Mouse (Mus musculus) embryonic facial prominence, embryonic 10.5 days (tissue): ENCODE measurements around the gene Gamt. TPM values are rescaled to one million over a fixed set of nuclear protein-coding genes. Genes with fewer than 3 reads are reported as not detected.
"Not testable (repeated sequence)": the region's sequence is repeated elsewhere in the genome, so short reads cannot be mapped to it uniquely, and the experiment has no call there.

ENCODE experiments used
- DNase-seq: peaks from one replicate; pipeline ENCODE4 v3.0.0-alpha.2; 2017; ENCODE audit warnings: low spot score
- H3K27ac ChIP-seq: fragments of 300-500 bp; sonication (generic); replicated peaks from 2 replicates; pipeline ENCODE4 v1.5.1; 2016; ENCODE audit warnings: mild to moderate bottlenecking
- H3K27me3 ChIP-seq: fragments of 300-500 bp; sonication (generic); replicated peaks from 2 replicates; pipeline ENCODE4 v1.6.1; 2016; ENCODE audit warnings: low read depth, mild to moderate bottlenecking; ENCODE audit not compliant: poor library complexity, severe bottlenecking
- H3K36me3 ChIP-seq: fragments of 300-500 bp; sonication (generic); replicated peaks from 2 replicates; pipeline ENCODE4 v1.6.1; 2016; ENCODE audit warnings: mild to moderate bottlenecking, moderate library complexity
- H3K4me1 ChIP-seq: fragments of 300-500 bp; sonication (generic); 2 replicates; pipeline ENCODE4 v1.6.1; 2016
- H3K4me3 ChIP-seq: fragments of 300-500 bp; sonication (generic); 2 replicates; pipeline ENCODE4 v1.5.1; 2016; ENCODE audit warnings: mild to moderate bottlenecking, moderate library complexity
- H3K9me3 ChIP-seq: fragments of 300-500 bp; sonication (generic); 2 replicates; pipeline ENCODE4 v1.6.1; 2016; ENCODE audit warnings: mild to moderate bottlenecking
- WGBS: fragments of 180-500 bp; shearing (Covaris S2); methylation state at CpG from one replicate; pipeline ENCODE4 v1.1.7; 2016; 5-methylcytosine and 5-hydroxymethylcytosine counted together
- polyA plus RNA-seq: library from polyadenylated mRNA; unstranded; fragments of >200 nt; fragmentation: Nextera tagmentation; extraction: Ambion mirVana; gene quantifications from 2 replicates; pipeline ENCODE4 v1.2.1, GENCODE M21; 2016

Gamt gene
- polyA plus RNA-seq, 1 experiment from 2014 or later: 25.0 TPM

DNA sequence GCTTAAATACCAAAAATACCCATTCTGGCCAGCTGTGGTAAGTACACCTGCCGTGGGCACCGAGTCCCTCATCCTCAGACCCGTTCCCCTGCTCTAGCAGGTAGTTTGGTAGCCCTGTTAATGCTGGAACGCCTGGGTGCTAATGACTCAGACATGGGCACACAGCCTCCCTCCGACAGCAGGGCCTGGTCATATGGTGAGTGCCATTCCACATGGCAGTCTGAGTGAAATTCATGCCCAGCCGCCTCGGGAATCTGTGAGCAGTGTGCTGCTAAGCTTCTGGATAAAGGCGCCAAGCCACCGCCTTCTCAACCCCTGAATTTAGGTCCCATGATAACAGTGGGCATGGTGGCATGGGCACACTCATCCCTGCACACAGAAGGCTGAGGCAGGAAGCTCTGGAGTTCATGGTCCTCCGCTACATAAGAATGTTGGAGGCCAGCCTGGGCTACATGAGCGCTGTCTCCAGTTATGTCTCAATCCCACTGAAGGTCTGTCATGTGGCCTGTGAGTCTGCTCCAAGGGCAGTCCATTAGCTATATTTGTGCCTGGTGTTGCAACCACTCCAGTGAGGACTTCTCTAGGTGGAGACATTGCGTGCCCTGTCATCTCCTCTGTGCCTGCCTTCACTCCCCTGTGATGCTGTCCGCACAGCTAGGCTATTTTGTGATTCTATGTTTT, 24.5 kb downstream of the Gamt start:
- no peak overlapping the region for H3K27ac ChIP-seq
- no peak overlapping the region for H3K4me3 ChIP-seq
- H3K4me1 ChIP-seq: peaks cover 21% of the 10 kb centered on the region
- 95% methylated on average over 13 of the region's 13 CpGs for WGBS
- no peak for DNase-seq
- peaks cover 100% of the 10 kb centered on the region for H3K36me3 ChIP-seq
- no peaks in the 10 kb centered on the region for H3K27me3 ChIP-seq
- no peaks in the 10 kb centered on the region for H3K9me3 ChIP-seq

DNA sequence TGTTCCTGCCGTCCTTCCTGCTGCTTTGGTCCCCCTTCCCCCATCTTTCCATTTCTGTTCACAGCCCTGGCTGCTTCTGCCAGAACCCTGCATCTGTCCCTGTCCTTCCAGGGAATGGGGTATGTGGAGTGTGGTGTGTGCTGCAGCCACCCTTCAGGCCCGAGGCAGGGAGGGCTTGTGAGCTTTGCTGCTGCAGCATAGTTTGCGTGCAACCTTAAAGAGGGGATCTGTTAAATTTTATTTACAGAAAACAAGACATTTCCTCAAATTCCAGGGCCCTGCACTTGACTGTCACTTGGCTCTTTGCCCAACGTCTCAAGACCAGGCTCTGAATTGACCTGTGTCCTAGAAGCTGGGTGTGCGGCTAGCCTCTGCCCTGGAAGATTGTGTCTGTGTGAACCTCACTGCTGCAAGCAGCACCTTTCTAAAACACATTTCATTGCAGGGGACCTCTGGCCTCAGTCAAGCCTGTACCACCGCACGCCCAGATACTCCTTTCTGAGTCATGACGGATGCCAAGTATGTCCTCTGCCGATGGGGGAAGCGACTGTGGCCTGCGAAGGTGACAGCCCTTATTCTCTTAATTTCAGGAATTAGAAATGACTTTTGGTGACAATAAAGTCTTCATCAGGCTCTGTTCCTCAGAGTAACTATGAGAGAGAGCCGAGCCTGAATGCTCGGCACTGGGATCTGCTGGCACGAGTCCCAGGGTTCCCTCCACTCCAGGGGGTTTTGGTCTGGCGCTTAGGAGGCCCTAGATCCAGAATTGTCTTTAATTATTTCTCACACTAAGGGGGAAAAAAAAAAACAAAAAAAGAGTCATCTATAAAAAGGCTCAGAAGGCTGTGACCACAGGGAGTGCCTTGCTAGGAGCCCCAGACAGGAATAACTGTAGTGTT, 32.7 kb downstream of the Gamt start:
- no peak for DNase-seq
- Histone ChIP-seq H3K27ac (peak overlapping the region; percentile 99), H3K27me3 (no peaks in the 10 kb centered on the region), H3K4me3 (peak overlapping the region; percentile 93), H3K9me3 (no peaks in the 10 kb centered on the region), H3K36me3 (peaks cover 54% of the 10 kb centered on the region), H3K4me1 (peaks cover 64% of the 10 kb centered on the region)
- 73% methylated on average over 15 of the region's 15 CpGs for WGBS

GRCm38 (mm10) chr10:80227166-80227539, 33.7 kb downstream of the Gamt start:
- H3K9me3 ChIP-seq: no peaks in the 10 kb centered on the region
- H3K4me1 ChIP-seq: peaks cover 54% of the 10 kb centered on the region
- H3K4me3 ChIP-seq: peak overlapping the region; percentile 93
- WGBS: 11% methylated on average over 10 of the region's 10 CpGs
- H3K27me3 ChIP-seq: no peaks in the 10 kb centered on the region
- H3K27ac ChIP-seq: peak overlapping the region; percentile 99
- peaks cover 44% of the 10 kb centered on the region for H3K36me3 ChIP-seq
- peak; percentile 41 for DNase-seq

GRCm38 (mm10) chr10:80226416-80227165, 34.2 kb downstream of the Gamt start, which contains the start of gene Mum1:
TSS of gene Mum1 (plus strand) at chr10:80226434.
- under 1% methylated on average over 75 of the region's 75 CpGs for WGBS
- H3K4me1 ChIP-seq: peaks cover 53% of the 10 kb centered on the region
- DNase-seq: peak; percentile 100
- H3K27me3 ChIP-seq: no peaks in the 10 kb centered on the region
- H3K27ac ChIP-seq: peak within 1 kb of the TSS; percentile 99
- H3K4me3 ChIP-seq: peak within 1 kb of the TSS; percentile 93
- peaks cover 39% of the 10 kb centered on the region for H3K36me3 ChIP-seq
- no peaks in the 10 kb centered on the region for H3K9me3 ChIP-seq

- WGBS: under 1% methylated on average over 14 of the region's 14 CpGs
- peaks cover 56% of the 10 kb centered on the region for H3K4me1 ChIP-seq
Measured at GRCm38 (mm10) chr10:80226071-80226415, 34.8 kb downstream of the Gamt start.

GRCm38 (mm10) chr10:80223137-80223536, 37.7 kb downstream of the Gamt start:
- not testable (repeated sequence) for H3K27ac ChIP-seq, DNase-seq, H3K9me3 ChIP-seq, H3K4me3 ChIP-seq, H3K27me3 ChIP-seq, H3K36me3 ChIP-seq
- WGBS: 93% methylated on average over 2 of the region's 2 CpGs
- peaks cover 45% of the 10 kb centered on the region for H3K4me1 ChIP-seq

More at GRCm38 (mm10) chr10:80226071-80226415, 34.8 kb downstream of the Gamt start:
- no peaks in the 10 kb centered on the region for H3K27me3 ChIP-seq
- peak overlapping the region; percentile 99 for H3K27ac ChIP-seq
- DNase-seq: no peak
- H3K36me3 ChIP-seq: peaks cover 33% of the 10 kb centered on the region
- peak overlapping the region; percentile 93 for H3K4me3 ChIP-seq
- no peaks in the 10 kb centered on the region for H3K9me3 ChIP-seq

DNA sequence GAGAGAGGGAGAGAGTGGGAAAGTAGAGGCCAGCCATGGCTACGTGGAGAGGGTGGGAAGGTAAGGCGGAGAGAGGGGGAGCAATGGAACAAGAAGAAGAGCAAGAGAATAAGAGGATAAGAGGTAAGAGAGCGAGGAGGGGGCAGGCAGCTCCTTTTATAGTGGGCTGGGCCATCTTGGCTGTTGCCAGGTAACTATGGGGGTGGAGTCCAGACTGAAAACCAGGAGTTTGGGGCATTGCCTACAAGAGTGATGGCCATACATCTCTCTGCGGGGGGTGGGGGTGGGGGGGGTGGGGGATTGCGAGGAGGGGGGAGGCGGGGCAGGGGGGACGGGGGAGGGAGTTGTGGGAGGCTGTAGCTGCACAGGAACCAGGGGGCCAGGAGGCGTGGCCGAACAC, 40.1 kb downstream of the Gamt start:
- H3K4me3 ChIP-seq: 0 out of 2 replicates have a peak overlapping the region, but pooled peaks have one; percentile 13
- no peak for DNase-seq
- H3K4me1 ChIP-seq: peaks cover 29% of the 10 kb centered on the region
- H3K9me3 ChIP-seq: no peaks in the 10 kb centered on the region
- no peaks in the 10 kb centered on the region for H3K36me3 ChIP-seq
- no peak overlapping the region for H3K27ac ChIP-seq
- H3K27me3 ChIP-seq: peaks cover 4% of the 10 kb centered on the region; the same call in 1 of the 2 replicates
- WGBS: 31% methylated on average over 9 of the region's 9 CpGs

GRCm38 (mm10) chr10:80215048-80215772, 45.6 kb downstream of the Gamt start:
- peak overlapping the region; percentile 57 for H3K27ac ChIP-seq
- H3K27me3 ChIP-seq: peaks cover 11% of the 10 kb centered on the region; the same call in 1 of the 2 replicates
- no peaks in the 10 kb centered on the region for H3K36me3 ChIP-seq
- H3K9me3 ChIP-seq: no peaks in the 10 kb centered on the region
- peaks cover 17% of the 10 kb centered on the region for H3K4me1 ChIP-seq
- WGBS: 19% methylated on average over 16 of the region's 16 CpGs
- H3K4me3 ChIP-seq: 0 out of 2 replicates have a peak overlapping the region, but pooled peaks have one; percentile 8
- no peak for DNase-seq

GRCm38 (mm10) chr10:80211547-80212103, 49.2 kb downstream of the Gamt start:
- peaks cover 38% of the 10 kb centered on the region for H3K4me1 ChIP-seq
- peaks cover 43% of the 10 kb centered on the region for H3K27me3 ChIP-seq
- H3K36me3 ChIP-seq, DNase-seq, H3K27ac ChIP-seq, H3K9me3 ChIP-seq, H3K4me3 ChIP-seq: not testable (repeated sequence)
- 69% methylated on average over 7 of the region's 7 CpGs for WGBS

- Histone ChIP-seq H3K27ac (peak overlapping the region; percentile 16; the same call in 1 of the 2 replicates), H3K27me3 (peaks cover 45% of the 10 kb centered on the region), H3K4me1 (peaks cover 38% of the 10 kb centered on the region), H3K36me3 (no peaks in the 10 kb centered on the region), H3K9me3 (no peaks in the 10 kb centered on the region), H3K4me3 (peak overlapping the region; percentile 33)
- no peak for DNase-seq
- WGBS: 10% methylated on average over 24 of the region's 24 CpGs
Measured at GRCm38 (mm10) chr10:80208841-80209371, 51.9 kb downstream of the Gamt start.

DNA sequence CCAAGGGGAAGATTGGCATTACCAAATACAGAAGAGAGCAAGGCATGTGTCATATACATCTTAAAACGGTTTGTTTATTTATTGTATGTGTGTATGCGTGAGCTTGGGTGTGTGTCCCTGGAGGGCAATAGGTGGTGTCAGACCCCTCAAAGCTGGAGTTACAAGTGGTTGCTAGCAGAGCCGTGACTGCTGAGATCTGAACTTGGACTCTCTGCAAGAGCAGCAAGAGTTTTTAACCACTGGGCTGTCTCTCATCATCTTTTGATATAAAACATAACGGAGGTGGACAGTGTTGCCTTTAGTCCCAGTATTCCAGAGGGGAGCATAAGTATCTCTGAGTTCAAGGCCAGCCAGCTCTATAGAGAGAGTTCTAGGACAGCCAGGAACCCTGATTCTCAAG, 52.6 kb downstream of the Gamt start:
- no peaks in the 10 kb centered on the region for H3K36me3 ChIP-seq
- DNase-seq: no peak
- H3K4me1 ChIP-seq: peaks cover 41% of the 10 kb centered on the region
- WGBS: 75% methylated on average over 4 of the region's 4 CpGs
- H3K27ac ChIP-seq: no peak overlapping the region
- no peak overlapping the region for H3K4me3 ChIP-seq
- H3K27me3 ChIP-seq: peaks cover 45% of the 10 kb centered on the region
- no peaks in the 10 kb centered on the region for H3K9me3 ChIP-seq
